Mouse (Mus musculus): ENCODE results near the gene Sh3pxd2b.

Gene Sh3pxd2b

DNA sequence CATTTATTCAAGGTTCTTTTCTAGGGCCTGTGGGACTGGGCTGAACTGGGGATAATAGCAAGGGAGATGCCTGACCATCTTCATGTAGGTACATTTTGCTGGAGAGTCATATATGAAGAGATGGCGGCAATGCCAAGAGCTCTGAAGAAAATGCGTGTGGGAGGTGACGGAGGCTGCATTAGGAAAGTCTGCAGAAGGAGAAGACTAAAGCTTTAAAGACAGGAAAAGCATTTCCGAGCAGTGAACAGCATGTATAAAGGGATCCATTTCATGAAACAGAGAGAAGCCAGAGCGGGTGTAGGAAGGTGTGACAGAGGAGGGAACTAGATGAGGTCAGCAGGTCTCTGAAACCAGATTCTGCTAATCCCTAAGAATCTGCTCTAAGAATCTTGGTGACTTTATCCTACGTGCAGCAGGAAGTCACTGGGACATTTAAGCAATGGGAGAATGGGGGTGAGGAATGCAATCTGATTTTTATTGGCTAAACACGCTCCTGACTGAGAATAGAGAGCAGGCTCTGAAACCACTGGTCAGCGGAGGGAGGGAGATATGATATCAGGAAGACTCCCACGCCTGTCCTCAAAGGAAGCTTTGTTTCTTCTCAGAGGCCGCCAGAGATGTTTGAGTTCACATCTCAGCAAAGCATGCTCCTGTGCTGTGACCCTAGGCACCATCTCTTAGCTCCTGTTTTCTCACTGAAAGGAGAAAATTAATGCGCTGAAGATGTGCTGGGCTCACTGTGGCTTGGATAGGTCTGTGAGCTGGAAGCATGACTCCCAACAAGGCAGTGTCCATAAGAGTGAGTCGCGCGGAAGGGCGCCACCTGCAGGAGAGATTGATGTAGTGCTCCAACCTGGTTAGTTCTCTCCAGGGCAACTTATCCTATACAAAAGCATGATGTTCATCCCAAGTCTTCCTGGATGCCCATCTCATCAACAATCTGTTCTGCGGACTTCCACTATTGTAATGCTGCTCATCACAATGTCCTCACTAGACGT, 6.8 kb upstream of the Sh3pxd2b start:
- DNase-seq, result no peak

DNA sequence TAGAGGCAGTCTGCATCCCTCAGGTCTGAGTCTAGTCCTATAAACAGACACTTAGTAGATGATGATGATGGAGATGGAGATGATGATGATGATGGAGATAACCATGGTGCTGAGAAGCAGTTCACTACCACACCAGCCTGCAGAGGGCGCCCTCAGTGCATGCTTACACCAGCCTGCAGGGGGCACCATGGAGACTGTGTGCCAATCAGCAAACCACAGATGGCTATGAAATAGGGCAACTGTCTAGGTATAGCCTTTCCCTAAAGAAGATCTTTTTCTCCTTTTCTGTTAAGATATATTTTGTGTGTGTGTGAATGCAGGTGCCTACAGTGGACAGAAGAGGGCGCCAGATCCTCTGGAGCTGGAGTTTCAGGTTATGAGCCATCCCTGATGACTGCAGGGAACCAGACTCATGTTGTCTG, 4.8 kb upstream of the Sh3pxd2b start:
- DNase-seq, result no peak

DNA sequence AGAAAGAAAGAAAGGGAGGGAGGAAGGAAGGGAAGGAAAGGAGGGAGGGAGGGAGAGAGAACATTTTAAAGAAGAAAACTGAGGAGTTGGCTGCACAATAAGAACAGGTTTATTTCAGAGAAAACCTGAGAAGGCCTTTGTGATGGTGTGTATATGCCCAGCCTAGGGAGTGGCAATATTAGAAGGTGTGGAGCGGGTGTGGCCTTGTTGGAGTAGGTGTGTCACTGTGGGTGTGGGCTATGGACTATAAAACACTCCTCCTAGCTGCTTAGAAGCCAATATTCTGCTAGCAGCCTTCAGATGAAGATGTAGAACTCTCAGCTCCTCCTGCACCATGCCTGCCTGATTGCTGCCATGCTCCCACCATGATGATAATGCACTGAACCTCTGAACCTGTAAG, 4.3 kb upstream of the Sh3pxd2b start:
- DNase-seq, result no peak

DNA sequence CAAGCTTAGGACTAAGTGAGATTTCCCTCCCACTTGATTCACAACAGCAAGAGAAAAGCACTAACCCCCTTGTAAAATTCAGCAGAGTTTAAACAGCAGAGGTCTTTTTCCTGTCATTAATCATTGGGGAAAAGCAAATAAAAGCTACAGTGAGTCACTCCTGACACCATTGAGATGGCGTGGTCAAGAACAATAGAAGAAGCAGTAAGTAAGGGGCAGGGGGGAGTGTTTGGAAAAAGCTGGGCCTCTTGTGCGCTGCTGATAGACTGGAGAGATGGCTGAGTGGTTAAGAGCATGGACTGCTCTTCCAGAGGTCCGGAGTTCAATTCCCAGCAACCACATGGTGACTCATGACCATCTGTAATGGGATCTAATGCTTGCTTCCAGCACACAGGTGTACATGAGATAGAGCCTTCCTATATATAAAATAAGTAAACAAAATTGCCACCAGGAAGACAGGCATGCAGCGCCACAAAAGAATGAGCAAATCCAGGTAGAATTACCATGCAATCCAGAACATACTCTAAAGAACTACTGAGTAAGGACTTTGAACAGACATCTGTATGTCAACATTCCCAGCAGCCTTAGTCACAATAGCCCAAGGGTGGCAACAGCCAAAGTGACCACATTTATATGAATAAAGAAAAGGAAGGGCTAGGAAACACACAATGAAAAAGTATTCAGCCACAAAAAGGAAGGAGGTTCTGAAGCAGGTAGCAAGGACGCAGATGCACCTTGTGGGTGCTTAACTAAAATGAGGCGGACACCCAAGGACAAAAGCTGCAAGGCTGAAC, 1.9 kb upstream of the Sh3pxd2b start:
- no peak for DNase-seq

GRCm38 (mm10) chr11:32347264-32347606, 385 bp upstream of the Sh3pxd2b start:
- no peak for DNase-seq

- DNase-seq, result no peak
Measured at GRCm38 (mm10) chr11:32348433-32349283, 1.0 kb downstream of the Sh3pxd2b start.

- no peak for DNase-seq
Measured at GRCm38 (mm10) chr11:32349284-32349953, 1.8 kb downstream of the Sh3pxd2b start.

- DNase-seq, result no peak
Measured at GRCm38 (mm10) chr11:32352946-32353345, 5.3 kb downstream of the Sh3pxd2b start.

GRCm38 (mm10) chr11:32355377-32355776, 7.8 kb downstream of the Sh3pxd2b start:
- no peak for DNase-seq

- no peak for DNase-seq
Measured at GRCm38 (mm10) chr11:32357686-32358085, 10.1 kb downstream of the Sh3pxd2b start.

GRCm38 (mm10) chr11:32358399-32358798, 10.8 kb downstream of the Sh3pxd2b start:
- no peak for DNase-seq

- no peak for DNase-seq
Measured at GRCm38 (mm10) chr11:32359566-32359965, 11.9 kb downstream of the Sh3pxd2b start.

GRCm38 (mm10) chr11:32361774-32362173, 14.2 kb downstream of the Sh3pxd2b start:
- DNase-seq, result no peak

DNA sequence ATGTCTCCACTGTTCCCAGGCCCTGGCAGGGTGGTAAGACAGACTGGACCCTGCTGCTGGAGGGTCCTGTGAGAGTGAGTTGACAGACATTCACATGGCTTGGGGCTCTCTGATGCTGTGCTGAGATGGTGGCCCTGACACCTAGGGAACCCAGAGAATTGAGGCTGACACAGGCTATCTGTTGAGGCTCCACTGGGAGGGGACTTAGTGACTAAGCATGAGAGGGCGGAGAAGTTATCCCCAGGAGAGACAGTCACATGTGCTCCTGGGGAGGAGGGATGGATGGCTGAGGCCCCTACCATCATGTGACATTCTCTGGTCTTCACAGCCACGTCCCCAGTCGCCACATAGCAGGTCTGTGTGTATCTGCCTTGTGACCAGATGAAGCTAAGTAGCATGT, 15.6 kb downstream of the Sh3pxd2b start:
- no peak for DNase-seq

DNA sequence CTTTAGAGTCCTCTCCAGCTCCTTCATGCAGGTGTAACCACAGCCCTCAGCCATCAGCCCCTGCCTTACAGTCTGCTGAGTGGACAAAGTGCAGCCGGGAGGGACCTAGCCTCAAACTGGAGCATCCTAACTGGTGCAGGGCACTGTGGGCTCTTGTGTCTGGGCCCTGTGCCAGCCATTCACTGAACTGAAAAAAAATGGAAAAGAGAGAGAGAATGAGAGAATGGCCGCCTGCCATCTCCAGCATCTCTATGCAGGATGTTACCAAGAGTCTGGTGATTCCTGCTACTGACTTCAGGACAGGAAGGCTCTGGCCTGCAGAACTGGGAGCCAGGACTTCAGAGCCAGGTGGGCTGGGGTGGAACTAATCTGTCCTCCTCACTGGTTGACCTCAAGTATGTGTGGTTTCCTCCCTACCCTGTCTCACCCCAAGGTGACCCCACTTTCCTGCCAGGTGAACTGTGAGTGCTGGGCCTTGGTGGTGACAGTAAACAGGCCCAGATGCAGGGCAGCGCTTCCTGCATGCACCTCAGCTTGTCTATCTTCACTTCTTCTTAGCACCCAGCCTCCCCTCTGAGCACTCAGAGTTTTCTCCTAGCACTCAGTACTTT, 16.1 kb downstream of the Sh3pxd2b start:
- DNase-seq, result no peak

DNA sequence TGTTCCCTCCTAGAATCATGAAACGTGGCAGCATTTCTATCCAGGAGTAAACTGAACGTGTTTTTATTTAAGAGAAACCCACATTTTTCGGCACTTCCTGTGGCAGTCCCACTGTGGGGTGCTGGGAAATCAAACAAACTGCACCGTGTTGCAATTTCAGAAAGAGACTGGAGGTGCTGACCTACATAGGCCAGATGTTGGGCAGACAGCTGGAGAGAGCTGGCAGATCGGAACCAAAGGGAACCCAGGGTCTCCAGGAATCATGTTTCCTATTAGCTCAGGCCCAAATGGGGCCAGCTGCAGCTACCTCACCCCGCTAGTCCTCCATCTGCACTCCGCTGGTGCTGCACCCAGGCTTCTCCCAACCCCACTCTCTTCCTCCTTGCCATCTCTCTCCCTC, 16.8 kb downstream of the Sh3pxd2b start:
- no peak for DNase-seq

DNA sequence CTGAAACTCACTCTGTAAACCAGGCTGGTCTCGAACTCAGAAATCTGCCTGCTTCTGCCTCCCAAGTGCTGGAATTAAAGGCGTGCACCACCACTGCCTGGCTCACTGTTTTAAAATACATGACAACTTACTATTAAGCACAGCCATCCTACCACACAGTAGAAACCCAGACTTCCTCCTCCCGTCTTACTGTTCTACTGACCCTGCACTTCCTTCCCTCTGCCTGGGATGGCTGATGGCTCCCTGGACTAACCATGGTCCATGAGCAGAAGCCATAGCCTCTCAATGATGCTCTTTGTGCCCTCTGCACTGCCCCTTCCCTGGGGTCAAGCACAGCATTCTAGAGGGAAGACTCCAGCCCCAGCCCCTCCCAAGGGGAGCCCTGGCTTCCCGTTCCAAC, 17.9 kb downstream of the Sh3pxd2b start:
- DNase-seq, result no peak

DNA sequence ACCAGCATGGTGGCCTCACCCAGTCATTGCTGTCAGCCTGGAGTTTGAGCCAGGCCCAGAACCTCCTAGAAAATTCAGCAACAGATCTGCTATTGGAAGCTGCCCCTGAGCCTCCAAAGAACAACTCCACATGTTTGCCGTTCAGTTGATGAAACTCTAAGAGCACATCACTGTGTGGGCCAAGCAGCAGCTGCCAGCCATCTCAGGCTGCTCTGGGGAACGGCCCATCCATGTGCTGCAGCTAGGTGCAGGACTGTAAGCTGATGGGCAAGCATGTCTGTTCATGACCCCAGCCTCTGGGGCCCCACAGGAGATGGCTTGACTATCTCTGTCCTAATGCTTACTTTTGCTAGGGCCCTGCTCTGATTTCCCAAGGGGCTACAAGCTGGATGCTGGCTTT, 19.4 kb downstream of the Sh3pxd2b start:
- DNase-seq, result no peak

GRCm38 (mm10) chr11:32368986-32369385, 21.4 kb downstream of the Sh3pxd2b start:
- DNase-seq, result no peak

GRCm38 (mm10) chr11:32370881-32371280, 23.3 kb downstream of the Sh3pxd2b start:
- DNase-seq, result no peak

DNA sequence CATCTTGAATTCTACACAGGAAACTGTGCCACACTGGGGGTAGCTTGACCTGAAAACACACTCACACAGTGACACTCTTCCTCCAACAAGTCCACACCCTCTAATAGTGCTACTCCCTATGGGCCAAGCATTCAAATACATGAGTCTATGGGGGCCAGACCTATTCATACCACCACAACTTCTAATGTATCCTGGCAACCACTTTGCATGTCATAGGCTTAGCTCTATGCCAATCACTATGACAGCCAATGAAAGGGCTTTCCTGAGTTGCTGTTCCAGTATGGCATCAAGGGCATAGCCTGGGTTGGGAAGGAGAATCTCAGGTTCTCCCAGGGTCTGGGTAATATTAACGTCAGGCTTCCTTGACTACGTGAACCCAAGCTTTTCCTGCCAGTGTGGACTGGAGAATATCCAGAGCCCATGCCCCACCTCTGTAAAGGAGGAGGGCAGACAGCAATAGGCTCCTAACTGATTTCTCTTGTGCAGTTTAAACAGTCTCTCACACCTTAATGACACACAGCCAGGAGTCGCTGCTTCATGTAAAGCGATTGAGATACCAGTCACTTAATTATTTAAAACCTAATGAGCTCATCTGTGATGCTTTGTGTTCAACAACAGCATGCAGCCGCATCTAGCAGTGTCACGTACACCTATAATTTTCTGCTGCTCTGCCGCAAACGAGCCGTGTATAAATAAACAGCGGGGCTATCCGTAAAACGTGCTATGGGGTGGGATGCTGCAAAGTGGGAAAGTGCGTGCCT, 25.8 kb downstream of the Sh3pxd2b start:
- DNase-seq, result no peak

All from layer of hippocampus, adult 9-11 months (tissue).